Mouse (Mus musculus) cerebellum, adult (tissue): Measurements from ENCODE around the gene Gm10762.
A peak's percentile ranks its signal among the peaks of the same experiment; 100 is the strongest.
"Not testable (repeated sequence)": the region's sequence is repeated elsewhere in the genome, so short reads cannot be mapped to it uniquely, and the experiment has no call there.

ENCODE experiments used
- ATAC-seq: cut with Nextera tagmentation; 2 replicates; pipeline ENCODE4 v1.9.2; 2017; ENCODE audit warnings: mild to moderate bottlenecking, moderate library complexity, mixed read lengths; ENCODE audit not compliant: insufficient number of reproducible peaks, low FRiP score, low TSS enrichment

The Gm10762 gene

DNA sequence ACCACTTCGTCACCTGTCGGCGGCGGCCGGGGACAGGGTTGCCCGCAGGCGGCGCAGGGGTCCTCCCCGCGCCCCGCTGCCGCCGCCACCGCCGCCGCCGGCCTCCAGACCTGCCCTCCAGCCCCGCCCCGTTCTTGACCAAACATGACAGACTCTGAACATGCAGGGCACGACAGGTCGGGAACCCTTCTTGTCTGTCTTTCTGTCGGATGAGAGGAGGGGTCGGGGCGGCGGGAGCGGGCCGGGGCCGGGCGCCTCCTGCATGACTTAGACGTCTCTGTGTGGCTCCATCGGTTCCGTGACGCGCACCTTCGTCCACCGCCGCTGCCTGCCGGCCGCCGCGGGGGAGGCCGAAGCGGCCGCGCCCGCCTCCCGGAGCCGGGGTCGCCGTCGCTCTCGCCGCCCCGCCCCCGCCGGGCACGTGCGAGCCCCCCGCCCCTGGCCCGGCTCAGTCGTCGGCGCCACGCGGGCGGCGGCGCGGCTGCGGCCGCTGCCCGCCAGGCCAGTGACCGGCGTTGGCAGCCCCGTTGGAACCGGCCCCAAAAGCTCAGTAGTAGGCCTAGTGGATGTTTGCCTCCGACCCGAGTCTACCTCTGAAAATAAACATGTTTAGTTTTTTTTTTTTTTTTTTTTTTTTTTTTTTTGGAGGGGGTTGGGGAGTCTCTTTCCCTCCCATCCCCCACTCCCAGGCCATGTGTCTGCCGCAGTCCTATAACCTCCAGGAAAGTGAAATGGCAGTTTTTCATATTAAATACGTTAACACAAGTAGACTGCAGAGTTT is at the start of gene Gm10762:
Gene Gm10762, minus strand, starts transcription at position 65 of the 781 bp plus-strand sequence.
- peak; percentile 59 for ATAC-seq

DNA sequence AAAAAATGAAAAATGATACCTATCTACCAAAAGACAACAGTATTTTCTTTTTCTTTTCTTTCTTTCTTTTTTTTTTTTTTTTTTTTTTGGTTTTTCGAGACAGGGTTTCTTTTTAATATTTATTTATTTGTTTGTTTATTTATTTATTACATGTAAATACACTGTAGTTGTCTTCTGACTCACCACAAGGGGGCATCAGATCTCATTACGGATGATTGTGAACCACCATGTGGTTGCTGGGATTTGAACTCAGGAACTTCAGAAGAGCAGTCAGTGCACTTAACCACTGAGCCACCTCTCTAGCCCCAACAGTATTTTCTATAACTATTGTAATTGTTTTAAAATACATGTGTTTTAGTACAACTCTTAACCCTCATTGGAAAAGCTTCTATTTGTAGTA is 41.3 kb upstream of the Gm10762 start:
- not testable (repeated sequence) for ATAC-seq

DNA sequence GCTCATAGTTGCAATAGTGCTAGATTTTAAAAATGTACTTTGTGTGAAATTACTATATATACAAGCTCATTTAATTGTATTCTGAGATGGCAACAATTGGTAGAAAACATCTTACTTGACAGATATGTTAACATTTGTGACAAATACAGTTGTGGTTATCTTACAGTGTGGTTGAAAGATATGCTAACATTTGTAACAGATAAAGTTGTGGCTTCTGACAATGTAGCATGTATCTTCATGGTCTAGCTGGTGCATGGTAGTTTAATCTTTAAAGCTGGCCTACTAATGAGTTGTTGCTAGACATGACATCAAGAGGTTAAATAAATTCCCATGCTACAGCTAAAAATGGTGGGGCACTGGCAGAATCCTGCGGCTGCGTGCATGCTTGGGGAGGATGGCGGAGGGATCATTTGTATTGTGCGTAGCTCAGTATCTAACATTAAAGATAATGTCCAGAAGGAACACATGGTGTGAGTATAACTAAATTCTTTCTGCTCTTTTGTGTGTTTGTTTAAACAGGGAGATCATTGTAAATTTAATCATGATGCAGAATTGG is 38.7 kb upstream of the Gm10762 start:
- no peak for ATAC-seq

DNA sequence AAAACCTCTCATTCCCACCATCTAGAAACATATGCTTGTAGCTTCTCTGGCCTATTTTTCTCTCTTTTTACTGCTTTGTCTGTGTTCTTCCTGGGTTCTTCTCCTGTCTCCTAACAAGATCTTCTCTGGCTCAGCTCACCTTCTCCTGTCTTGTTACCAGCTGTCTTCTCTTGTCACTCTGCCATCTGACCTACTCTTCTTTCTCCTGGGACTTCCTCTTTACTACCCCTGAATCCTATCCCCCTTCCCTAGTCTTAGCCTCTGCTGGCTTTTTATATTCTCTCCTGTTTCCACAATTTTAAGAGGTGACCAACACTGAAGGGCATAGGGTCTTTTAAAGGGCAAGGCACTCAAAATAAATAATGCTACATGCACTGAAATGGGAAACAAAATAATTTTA is 37.3 kb upstream of the Gm10762 start:
- no peak for ATAC-seq

DNA sequence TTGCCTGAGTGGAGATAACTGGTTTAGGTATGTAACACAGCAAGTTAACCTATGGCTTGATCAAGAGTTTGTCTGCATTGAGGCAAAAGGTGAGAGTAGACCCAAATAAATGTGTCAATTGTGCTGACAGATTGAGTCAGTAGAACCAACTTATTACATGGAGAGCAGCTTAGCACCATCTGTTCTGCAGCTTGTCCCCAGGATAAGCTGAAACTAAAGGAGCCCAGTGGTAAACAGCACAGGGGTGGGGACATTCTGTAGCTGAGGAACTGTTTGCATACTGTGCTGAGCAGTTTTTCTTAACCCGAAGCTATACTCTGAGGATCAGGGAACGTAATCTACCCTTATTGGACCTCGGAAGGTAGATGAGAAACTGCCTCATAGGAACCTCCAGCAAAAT is 17.2 kb upstream of the Gm10762 start:
- ATAC-seq: no peak; the same call in 1 of the 2 replicates

DNA sequence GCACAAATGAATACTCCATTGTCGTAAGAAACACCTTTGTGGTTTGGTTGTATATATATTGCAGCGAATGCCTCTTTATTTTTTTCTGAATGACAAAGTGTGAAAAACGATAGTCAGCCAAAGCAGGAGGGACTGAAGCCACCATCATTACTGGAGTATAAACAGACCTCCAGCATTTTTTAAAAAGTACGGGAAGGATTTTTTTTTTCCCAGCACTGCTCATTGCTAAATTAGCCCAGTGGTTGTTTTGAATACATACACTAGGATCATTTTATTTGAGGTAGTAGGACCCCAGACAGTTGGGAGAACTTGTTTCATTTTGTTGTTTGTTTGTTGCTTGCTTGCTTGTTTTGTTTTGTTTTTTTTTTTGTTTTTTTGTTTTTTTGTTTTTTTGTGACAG is 8.0 kb upstream of the Gm10762 start:
- no peak for ATAC-seq

DNA sequence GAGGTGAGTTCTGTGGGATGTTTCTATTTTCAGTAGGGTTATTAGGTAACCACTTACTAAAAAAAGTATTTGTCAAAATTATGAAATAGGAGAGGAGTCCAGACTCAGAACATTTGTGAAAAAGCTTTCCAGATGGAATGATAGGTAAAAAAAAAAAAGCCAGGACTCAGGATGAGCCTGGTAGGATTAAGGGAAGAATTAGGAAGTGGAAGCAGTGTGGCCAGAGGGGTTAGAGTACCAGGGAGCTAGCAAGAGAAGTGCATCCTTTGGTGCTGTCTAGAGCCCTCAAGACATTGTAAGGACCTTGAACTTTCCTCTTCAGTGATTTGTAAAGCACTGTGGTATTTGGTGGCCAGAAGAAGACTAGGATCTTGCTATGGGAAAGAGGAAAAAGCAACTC is 4.8 kb upstream of the Gm10762 start:
- no peak for ATAC-seq

DNA sequence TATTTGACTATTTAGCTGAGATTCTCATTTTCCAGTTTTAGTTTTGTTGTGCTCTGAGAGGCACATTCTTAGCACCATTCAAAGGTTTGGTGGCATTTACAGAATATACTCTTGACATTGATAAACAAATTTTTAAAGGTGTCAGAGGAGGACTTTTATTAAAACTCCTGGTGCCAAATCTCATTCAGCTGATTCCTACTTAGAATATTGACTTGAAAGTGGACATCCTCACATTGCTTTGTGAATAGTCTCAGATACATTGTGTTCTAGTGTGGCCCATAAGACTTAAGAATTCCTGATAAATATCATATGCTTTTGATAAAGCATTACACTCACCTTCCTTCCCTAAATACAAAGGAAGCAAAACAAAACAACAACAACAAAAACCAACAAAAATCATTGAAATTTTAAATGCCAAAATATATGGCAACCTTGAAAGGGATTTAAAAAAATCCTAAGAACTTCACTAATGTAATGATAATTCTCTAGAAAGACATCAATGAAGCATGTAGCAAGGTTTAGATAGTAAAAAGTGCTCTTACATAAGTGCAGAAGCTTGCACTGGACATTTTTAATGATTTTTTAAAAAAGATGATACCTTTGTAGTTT is 1.1 kb upstream of the Gm10762 start:
- no peak for ATAC-seq

DNA sequence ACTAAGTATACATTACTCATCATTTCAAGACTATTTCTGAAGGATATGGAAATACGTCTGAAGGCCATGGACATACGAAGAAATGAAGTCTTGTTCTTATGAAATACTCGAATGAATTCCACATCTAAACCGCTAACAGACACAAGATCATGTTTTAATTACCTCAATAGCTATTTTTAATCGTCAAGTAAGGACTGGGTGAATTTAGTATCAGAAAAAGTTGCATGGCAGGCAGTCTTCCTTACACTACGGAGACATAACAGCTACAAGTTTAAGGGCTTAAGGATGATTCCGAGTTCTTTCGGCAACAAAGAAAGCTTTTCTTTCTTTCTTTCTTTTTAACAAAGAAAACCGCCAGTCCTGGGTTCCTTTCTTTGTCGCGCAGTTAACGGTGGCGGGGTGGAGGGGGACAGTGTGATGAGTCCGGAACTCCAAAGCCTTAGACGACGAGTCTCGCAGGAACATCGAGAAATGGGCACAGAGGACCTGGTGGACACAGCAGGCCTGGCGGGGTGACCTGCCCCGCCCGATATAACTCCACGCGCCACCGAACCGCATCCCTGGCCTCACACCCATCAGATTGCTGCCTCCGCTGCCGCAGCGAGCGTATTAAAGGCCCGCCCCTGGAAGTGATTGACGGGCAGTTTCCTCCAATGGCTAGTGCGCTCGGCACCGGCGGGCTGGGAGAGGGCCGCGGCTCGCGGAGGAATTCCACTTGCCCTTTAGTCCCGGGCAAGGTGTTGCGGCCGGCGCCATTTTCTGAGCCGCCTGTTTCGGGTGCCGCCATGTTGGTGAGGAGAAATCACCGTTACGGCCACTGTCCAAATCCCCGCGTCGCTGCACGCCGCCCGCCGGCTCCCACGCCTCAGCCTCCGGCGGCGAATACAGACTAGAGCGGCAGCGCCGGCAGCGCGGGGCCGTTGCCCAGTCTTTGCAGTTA is 614 bp downstream of the Gm10762 start, which contains the start of gene Zc3h6:
Gene Zc3h6, plus strand, starts transcription at position 762 of the 940 bp plus-strand sequence.
- peak; percentile 97 for ATAC-seq

DNA sequence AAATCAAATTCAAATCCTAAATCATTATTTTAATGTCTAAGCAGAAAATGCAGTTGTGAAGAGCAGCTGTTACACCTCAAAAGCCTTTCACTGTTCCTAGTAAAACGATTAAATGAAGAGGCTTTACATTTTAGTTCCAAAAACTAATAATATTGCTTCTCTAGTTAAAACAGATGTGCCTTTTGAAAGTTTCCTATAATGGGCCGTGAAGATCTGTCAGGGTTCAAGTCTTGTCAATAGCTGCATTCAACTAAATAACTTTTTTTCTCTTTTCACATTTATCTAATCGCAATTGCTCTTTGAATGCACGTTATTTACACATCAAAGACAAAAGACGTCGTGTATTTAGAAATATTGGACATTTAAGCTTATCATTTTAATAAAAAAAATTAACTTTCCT is 1.3 kb downstream of the Gm10762 start:
- no peak for ATAC-seq

DNA sequence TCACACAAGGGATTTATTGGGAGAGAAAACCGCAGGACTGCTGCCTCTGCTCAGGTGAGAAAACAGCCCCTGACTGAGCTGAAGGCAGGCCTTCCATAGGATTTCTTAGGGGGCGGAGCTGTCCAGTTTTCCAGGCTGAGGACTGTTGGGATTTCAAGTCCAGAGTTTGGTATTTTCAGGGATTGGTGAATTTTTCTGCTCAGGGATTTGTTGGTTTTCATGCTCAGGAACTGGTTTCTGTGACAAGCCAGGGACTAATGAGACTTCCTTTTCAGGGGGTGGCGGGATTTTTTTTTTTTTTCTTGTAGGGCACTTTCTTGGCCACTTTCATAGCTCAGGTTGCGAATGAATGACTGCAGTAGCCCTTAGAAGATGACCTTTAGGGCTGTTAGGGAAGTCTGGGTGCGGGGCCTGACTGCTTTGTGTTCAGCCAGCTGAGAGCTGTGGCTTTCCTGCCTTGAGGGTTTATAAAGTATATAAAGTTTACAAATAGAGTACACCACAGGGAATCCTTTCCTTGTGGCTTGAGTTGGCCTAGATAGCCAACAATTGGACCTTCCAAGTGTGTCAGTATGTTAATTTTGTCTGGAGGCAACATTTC is 1.9 kb downstream of the Gm10762 start:
- no peak for ATAC-seq

DNA sequence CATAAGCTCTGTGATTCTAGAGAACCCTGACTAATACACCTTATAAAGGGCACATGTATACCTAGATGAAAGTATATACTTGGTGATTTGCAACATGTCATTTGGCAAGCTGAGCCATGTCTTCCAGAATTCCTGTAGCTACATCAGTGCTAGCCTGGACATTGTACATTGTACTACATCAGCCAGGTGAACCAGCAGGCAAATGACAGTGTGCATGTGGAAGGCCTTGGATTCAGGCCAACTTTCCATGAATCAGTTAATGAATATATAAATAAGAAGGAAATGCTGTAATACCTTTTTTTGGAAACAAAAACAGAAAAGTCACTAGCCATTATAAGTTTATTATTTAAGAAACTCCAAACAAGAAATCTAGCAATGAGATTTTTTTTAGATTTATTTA is 13.3 kb downstream of the Gm10762 start:
- ATAC-seq: no peak

DNA sequence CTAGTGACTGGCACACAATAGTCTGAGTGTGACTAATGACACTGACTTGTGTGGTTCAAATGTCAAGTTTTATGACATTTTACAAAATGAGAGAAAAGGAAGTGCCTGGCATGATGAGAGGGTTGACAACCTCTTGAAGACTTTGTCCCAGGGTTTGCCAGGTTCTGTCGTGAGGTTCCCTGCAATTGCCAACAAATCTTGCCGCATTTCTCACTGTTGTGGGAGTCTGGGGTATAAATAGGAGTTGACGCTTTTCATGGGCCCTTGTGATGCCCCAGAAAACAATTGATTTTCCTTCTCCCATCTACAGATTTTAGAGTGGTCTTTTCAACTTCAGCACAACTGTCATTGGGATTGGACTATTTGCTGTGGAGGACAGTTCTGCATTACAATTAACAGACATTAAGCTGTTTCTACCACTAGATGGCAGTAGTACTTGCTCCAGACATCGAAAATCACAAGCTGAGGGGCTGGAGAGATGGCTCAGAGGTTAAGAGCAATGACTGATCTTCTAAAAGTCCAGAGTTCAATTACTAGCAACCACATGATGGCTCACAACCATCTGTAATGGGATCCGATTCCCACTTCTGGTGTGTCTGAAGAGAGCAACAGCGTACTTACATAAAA is 19.4 kb downstream of the Gm10762 start:
- peak; percentile 63; the same call in 1 of the 2 replicates for ATAC-seq

DNA sequence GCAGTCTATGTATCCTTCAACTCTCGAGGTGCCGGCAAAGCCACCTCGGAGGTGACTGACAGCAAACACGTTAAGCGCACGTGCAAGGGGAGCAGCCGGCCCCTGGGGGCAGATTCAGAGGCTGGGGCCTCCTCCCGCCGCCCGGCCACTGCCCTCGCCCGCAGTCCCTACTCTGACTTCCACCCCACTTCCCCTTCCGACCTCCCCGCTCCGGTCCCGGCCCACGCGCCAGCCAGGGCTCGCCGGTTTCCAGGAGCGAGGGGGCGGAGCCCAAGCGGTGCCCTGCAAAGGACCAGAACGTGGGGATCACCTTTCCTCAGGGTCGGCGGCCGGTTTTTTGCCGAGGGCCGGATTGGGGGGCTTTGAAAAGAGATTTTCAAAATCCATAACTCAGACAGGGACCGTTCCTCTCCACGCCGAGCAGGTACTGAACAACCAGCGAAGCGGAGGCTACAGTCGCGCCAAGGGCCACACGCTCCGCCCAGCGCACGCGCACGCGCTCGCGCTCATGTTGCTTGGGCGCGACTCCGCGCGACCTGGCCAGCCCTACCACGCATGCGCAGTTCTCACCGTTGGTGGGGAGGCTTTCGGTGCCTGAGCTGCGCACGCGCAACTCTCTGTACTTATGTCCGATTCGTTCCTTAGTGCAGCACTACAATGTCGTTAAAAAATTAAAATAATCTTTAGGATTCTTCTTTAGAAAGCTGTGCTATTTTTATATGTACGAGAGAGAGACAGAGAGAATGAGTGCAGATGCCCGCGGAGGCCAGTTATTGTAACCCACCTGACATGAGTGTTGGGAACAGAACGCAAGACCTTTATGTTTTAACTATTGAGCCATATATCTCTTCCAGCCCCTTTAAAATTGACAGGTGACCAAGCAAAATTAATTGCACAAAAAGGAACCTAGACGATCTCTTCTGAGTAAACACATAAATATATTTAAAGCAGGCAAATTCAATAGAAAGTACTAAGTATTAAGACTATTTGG is 23.7 kb downstream of the Gm10762 start, which contains the start of gene Zc3h8:
Gene Zc3h8, minus strand, starts transcription at position 540 of the 991 bp plus-strand sequence.
- peak; percentile 95 for ATAC-seq

DNA sequence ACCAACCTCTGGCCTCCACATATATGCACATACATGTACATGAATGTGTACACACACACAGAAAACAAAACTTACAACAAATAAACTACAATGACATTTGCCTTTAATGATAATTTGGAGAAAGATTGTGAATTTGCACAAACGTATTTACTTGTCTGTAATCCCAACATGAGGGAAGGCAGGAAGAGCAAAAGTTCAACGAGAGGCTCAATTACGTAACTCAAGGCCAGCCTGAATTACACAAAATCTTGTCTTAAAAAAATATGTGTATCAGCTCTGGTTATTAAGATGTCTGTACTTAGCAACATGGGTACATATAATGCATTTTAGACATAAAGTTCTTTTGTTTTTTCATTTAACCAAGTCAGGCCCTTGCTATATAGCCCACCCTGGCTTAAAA is 31.3 kb downstream of the Gm10762 start:
- ATAC-seq: no peak

DNA sequence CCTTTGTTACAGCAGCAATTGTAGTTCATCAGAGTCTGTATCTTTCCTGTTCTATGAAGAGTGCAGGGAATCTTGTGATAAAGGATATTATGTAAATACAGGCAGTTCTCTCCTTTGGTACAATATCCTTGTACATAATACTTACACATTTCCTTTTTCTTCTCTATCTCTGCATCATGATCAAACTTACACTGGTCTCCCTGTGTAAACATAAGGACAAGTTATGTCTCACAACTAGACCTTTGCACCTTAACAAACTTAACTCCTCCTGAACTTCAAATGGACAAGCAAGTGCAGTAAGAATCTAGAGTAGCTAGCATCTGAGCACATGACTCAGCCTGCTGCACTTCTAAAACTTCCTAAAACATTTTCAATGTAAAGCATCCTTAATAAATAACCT is 36.8 kb downstream of the Gm10762 start:
- ATAC-seq: no peak

DNA sequence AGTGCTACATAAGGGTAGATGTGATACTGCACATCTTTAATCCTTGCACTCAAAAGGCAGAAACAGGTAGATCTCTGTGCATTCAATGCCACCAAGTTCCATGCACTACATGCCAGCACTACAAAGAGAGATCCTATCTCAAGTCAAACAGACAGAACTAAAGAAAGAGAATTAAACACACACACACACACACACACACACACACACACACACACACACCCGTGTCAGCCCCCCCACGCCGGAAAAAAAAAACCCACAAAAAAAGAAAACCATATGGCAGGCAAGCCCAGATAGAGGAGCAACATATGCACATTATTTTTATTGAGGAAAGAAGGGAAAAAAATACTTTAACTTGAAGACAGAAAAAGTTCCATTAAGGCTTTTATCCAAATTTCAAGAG is 39.1 kb downstream of the Gm10762 start:
- ATAC-seq: no peak

DNA sequence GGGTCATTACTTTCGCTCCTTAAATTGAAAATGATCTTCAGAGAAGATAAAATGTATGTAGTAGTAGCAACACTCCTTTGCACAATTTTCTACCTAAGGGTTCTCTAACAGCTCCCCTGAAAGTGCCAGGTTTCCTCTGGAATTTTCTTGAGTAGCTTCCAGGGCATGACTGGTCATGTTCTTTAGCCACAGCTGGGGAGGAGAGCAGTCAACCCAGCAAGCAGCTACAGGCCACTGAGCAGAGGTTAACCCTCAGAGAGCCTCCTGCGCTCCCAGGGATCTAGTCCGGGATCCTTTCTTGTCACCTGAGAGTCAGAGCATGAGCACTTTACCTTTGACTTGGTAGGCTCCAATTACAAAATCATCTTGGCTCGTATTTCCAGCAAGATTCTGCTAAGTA is 42.7 kb downstream of the Gm10762 start:
- no peak for ATAC-seq
